Mouse (Mus musculus): Measurements from ENCODE around the gene Caly.

The Caly gene

GRCm38 (mm10) chr7:140081408-140082241, 723 bp downstream of the Caly start:
- DNase-seq = peak in 1 of 2 experiments; percentile 31

GRCm38 (mm10) chr7:140080503-140081156, 1.7 kb downstream of the Caly start:
- DNase-seq = peak; percentile 75 to 84

GRCm38 (mm10) chr7:140078711-140079110, 3.6 kb downstream of the Caly start:
- DNase-seq = peak; percentile 77 to 79

DNA sequence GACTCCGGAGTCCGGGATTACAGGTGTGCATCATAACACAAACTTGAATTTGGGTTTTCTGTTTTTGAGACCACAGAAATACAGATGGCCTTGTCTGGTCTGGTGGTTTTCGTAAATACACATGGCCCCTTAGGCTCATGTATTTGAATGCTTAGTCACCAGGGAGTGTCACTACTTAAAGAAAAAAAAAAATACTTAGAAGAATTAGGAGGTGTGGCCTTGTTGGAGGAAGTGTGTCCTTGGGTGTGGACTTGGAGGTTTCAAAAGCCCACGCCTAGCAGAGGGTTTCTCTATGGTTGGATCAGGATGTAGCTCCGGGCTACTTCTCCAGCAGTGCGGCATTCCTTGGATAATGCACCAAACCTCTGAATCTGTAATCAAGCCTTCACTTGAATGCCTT, 4.7 kb downstream of the Caly start:
- no peak for DNase-seq

GRCm38 (mm10) chr7:140070042-140070711, 12.2 kb downstream of the Caly start:
- peak in 1 of 2 experiments; percentile 48 for DNase-seq

DNA sequence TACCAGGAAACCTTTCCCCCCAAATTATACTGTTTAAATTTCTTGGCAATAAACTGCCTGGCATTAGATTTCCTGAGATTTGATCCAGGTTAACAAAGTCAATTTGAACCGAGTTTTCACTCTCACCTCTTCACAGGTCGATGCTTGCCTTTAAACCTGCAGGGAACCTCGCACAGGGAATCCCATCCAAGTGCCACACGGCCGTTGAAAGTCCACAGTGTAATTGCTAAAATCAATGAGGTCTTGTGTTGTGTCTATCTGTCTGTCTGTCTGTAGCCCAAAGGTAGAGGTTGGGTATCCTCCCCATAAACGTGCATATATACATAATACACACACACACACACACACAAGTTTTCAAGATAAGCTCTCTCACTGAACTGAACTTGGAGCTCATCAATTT, 15.0 kb downstream of the Caly start:
- DNase-seq = no peak

DNA sequence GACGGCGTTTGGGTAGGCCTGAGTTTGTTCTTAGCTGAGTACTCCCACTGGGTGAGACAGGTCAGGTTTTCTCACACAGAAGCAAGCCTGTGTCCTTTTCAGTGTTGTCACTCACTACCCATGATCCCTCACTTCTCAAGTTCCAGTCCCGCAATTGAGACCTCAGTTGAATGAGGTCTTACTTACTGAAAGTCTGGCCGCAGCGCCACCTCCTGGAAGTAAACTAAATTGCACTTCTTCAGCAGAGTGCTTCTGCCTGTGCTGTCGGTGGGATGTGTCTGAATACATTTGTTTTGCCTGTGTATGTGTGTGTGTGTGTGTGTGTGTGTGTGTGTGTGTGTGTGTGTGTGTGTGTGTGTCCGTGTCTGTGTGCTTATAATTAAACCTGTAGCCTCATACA, 19.3 kb downstream of the Caly start:
- DNase-seq = peak; percentile 63 to 84

DNA sequence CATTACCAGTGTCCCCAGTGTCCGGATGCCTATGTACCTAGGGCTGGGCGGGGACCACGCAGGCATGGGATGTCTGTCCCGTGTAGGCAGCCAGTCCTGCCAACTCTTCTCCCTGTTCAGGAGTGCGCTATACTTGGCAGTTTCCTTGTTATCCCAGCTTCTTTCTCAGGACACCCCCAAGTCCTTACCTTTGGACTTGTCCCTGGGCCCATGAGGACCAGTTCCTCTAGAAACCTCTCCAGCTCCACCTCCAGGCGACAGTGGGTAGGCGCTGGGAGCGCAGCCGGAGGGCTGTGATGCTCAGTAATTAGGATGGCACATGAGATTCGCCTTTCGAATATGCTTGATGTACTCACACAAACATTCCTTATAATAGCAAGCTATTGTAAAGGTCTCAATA, 20.0 kb downstream of the Caly start:
- peak; percentile 39 to 59 for DNase-seq

GRCm38 (mm10) chr7:140061832-140062130, 20.6 kb downstream of the Caly start:
- no peak for DNase-seq

DNA sequence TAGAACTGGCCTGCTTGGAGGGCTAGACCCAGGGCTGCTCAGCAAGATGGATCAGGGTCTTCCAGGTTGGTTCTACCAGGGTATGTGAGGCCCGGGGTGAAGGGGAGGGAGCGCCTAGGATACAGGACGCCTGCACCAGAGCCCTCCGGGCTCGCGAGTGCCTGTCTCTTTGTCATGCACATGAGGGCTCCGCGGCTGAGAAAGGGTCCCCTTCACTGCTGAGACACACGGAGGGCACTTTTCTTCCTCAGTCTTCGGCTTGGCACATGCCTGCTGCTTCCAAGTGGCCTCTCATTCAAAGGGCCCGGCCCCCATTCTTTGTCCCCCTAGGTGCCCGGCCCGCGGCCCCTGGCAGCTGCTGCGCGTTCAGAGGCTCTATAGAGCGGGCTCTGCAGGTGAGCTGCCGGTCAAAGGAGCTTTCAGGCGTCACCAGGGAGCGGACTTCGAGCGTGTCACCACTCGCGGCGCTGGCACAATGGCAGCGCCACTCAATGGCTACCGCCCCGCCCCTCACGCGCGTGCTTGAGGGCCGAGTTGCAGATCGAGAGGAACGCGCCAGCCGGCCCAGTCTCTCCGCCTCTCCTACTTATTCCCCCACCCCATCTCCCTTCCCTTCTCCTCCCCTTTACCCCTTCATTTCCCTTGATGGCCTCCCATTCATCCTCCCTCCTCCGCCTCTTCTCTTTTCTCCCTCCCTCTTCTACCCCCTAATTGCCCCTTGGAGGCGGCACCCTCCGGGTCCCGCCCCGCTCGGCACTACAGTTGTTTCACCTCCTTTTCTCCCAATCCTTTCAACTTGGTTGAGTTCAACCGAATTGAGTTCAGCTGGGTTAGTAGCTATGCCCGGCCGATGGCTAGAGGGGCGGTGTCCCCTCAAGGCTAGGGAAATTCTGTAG, 21.2 kb downstream of the Caly start:
- DNase-seq = peak; percentile 19 to 61

- DNase-seq = no peak
Observed at GRCm38 (mm10) chr7:140059601-140060000, 22.7 kb downstream of the Caly start.

DNA sequence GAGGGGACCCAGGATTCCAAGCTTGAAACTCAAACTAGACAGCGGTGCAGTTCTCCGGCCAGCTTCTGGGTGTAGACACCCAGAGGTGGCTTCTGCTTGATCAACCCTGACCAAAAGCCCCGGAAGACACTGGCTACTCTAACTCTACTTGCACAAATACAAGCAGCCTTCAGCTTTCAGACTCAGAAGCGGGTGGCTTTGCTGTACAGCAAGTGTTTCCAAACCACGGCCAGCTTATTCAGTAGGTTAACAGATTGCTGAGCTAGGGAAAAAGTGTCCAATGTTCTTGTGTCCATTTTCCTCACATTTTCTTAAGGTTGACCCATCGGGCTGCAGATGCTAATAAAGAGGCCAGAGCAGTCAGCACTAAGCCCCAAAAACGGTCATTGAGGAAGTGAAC, 23.8 kb downstream of the Caly start:
- no peak for DNase-seq

DNA sequence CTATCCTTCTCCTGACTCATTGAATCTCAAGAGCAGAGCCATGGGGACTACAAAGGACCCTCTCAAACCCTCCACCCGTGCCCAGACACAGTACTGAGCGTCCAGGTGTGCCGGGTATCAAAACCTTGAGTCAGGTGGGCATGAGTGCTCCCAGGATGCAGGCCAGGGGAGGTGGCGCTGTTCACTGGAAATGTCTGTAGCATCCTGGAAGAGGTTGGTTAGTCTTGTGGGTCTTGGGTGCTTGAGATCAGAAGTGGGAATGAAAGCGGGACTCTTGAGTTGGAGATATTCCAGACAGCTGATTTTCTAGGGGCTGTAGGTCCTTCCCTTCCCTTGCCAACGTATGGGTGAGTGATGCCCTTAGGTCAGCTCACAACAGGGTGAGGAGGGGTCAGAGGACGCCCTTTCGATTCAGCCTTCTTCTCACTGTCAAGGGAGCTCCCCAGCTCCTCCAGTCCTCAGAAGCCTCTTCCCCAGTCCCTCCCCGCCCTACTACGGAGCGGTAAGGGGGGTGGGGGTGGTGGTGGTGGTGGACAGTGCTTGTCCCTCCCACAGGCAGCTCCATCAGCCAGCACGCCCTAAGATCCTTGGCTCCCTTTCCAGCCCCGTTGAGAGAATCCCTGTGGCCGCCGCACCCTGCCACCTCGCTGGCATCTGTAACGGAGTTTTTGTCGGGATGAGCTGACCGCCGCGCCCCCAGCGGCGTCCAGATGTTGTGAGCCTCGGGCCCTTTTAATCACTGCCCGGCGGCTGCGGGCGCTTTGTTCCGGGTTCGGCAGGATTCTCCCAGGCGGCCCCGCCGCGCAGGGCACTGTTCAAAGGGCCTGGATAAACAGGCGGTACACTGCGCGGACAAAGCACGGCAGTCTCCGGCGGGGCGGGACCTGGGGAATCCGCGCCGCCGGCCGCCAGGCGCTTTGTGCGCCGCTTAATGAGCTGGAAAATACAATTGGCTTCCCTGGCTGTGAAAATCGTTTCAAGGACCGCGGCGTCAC, 24.6 kb downstream of the Caly start:
- peak; percentile 54 to 62 for DNase-seq

GRCm38 (mm10) chr7:140054124-140054523, 28.2 kb downstream of the Caly start:
- no peak for DNase-seq

DNA sequence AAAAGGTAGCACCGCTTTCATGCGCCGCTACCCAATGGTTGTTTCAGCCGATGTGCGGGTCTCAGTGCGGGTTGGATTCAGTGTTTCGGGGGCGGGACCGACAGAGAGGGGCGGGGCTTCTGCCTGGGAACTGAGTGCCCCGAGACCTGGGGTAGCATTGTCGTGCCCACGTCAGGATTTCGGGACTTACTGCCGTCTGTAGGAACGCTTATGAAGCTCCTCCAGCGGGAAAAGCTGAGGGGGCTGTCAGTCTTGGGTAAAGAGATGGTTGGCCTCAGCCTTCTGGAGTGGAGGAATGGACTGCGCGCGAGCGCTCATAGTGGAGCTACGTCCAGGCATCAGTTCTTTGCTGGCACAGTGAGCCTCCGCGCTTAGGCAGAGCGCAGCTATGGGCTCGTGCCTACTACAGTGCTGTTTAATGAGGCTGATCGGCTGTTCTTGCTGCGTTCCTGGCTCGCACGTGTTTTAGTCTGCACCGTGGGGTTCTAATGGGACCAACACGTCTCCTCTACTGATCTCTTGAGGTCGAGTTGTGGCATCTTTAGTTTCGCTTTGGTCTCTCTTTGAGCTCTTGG, 33.1 kb downstream of the Caly start:
- peak; percentile 37 to 49 for DNase-seq

- no peak for DNase-seq
Observed at GRCm38 (mm10) chr7:140048361-140049114, 33.8 kb downstream of the Caly start, which contains the start of gene Msx3. Msx3 (minus strand) TSS chr7:140049089.

DNA sequence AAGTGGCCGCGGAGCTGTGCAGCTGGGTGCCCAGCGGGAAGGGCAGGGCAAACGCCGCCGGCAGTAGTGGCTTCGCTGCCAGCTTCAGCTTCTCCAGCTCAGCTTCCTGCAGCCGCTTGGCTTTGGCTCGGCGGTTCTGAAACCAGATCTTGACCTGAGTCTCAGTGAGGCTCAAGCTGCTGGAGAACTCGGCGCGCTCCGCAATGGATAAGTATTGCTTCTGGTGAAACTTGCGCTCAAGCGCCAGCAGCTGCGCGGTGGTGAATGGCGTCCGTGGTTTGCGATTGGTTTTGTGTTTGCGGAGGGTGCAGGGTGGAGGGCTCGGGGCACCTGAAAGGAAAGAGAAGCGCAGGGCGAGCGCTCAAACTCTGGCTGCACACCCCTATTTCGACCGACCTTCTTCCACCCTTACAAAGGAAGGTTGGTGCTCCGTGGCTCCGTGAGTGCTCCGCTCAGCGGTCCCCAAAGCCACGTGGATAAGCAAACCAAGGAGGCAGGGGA, 34.5 kb downstream of the Caly start:
- DNase-seq = peak in 1 of 2 experiments; percentile 16

DNA sequence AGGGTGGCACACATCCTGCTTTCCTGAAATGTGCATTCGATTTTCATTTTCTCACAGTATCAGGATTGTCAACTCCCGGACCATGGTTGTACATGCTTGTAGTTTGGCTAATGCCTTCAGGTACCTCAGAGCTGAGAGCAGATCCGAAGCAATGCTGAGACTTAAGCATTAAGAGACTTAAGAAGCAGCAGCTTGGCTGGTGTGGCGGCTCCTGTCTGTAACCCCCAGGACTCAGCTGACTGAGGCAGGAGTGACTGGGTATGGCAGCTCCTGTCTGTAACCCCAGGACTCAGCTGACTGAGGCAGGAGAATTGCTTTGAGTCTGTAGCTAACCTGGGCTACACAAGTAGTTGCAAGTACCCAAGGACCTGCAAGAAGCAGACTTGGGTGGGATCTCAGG, 36.8 kb downstream of the Caly start:
- no peak for DNase-seq

- DNase-seq = no peak
Observed at GRCm38 (mm10) chr7:140042728-140043127, 39.6 kb downstream of the Caly start.

GRCm38 (mm10) chr7:140037171-140037555, 45.2 kb downstream of the Caly start:
- DNase-seq = peak in 1 of 2 experiments; percentile 44

Measured in kidney, postnatal 25 days (tissue).